Mouse (Mus musculus) liver, embryonic 12.5 days (tissue): ENCODE measurements around the gene Man2c1. TPM values are rescaled to one million over a fixed set of nuclear protein-coding genes. Genes with fewer than 3 reads are reported as not detected.

Experiments used
- ATAC-seq: fragments of 200-750 bp; cut with Nextera tagmentation; 2 replicates; pipeline ENCODE4 v1.8.0; 2017; ENCODE audit warnings: moderate number of reproducible peaks, mild to moderate bottlenecking, moderate library complexity
- H3K27ac ChIP-seq: fragments of 300-500 bp; sonication (generic); 2 replicates; pipeline ENCODE4 v1.5.1; 2016; ENCODE audit warnings: mild to moderate bottlenecking
- H3K27me3 ChIP-seq: fragments of 300-500 bp; sonication (generic); replicated peaks from 2 replicates; pipeline ENCODE4 v1.6.1; 2016; ENCODE audit warnings: mild to moderate bottlenecking, moderate library complexity
- H3K36me3 ChIP-seq: fragments of 300-500 bp; sonication (generic); 2 replicates; pipeline ENCODE4 v1.6.1; 2016; ENCODE audit warnings: mild to moderate bottlenecking, moderate library complexity
- H3K4me1 ChIP-seq: fragments of 300-500 bp; sonication (generic); 2 replicates; pipeline ENCODE4 v1.6.1; 2016
- H3K4me2 ChIP-seq: fragments of 300-500 bp; sonication (generic); 2 replicates; pipeline ENCODE4 v1.6.1; 2016; ENCODE audit warnings: mild to moderate bottlenecking, moderate library complexity
- H3K4me3 ChIP-seq: fragments of 300-500 bp; sonication (generic); 2 replicates; pipeline ENCODE4 v1.5.1; 2016; ENCODE audit warnings: mild to moderate bottlenecking, moderate library complexity
- H3K9ac ChIP-seq: fragments of 300-500 bp; sonication (generic); 2 replicates; pipeline ENCODE4 v1.6.1; 2016; ENCODE audit warnings: mild to moderate bottlenecking, moderate library complexity
- H3K9me3 ChIP-seq: fragments of 300-500 bp; sonication (generic); replicated peaks from 2 replicates; pipeline ENCODE4 v1.6.1; 2016; ENCODE audit warnings: mild to moderate bottlenecking, moderate library complexity
- WGBS: fragments of 180-500 bp; shearing (Covaris S2); methylation state at CpG from one replicate; pipeline ENCODE4 v1.1.7; 2016; ENCODE audit not compliant: insufficient replicate concordance; 5-methylcytosine and 5-hydroxymethylcytosine counted together
- polyA plus RNA-seq: library from polyadenylated mRNA; unstranded; fragments of >200 nt; fragmentation: Nextera tagmentation; extraction: Ambion mirVana; gene quantifications from 2 replicates; pipeline ENCODE4 v1.2.1, GENCODE M21; 2016

Man2c1 gene
- polyA plus RNA-seq = 31.5 and 35.4 TPM in 2 replicates

GRCm38 (mm10) chr9:57130577-57131433 is at the start of gene Man2c1:
TSS of gene Man2c1 (plus strand) at chr9:57130690.
- Histone ChIP-seq H3K4me3 (peak within 1 kb of the TSS; percentile 76), H3K9ac (peak within 1 kb of the TSS; percentile 83), H3K27ac (peak within 1 kb of the TSS; percentile 97), H3K4me2 (peak within 1 kb of the TSS; percentile 95), H3K36me3 (peaks cover 51% of the 10 kb centered on the region), H3K4me1 (peaks cover 20% of the 10 kb centered on the region), H3K9me3 (no peaks in the 10 kb centered on the region), H3K27me3 (no peaks in the 10 kb centered on the region)
- WGBS = under 1% methylated on average over 58 of the region's 58 CpGs
- ATAC-seq = peak; percentile 88

- ATAC-seq = no peak
Observed at GRCm38 (mm10) chr9:57082236-57082635, 48.3 kb upstream of the Man2c1 start.

GRCm38 (mm10) chr9:57117261-57117755 is 13.2 kb upstream of the Man2c1 start:
- Histone ChIP-seq H3K4me2 (no peak overlapping the region), H3K4me3 (no peak overlapping the region), H3K27me3 (no peaks in the 10 kb centered on the region), H3K4me1 (no peaks in the 10 kb centered on the region), H3K9me3 (no peaks in the 10 kb centered on the region), H3K36me3 (peaks cover 99% of the 10 kb centered on the region), H3K9ac (no peak overlapping the region), H3K27ac (no peak overlapping the region)
- 93% methylated on average over 13 of the region's 13 CpGs for WGBS
- ATAC-seq = no peak

More at GRCm38 (mm10) chr9:57082236-57082635, 48.3 kb upstream of the Man2c1 start:
- 82% methylated on average over 3 of the region's 3 CpGs for WGBS
- Histone ChIP-seq H3K27me3 (no peaks in the 10 kb centered on the region), H3K9me3 (no peaks in the 10 kb centered on the region), H3K36me3 (peaks cover 55% of the 10 kb centered on the region), H3K9ac (no peak overlapping the region), H3K4me3 (no peak overlapping the region), H3K4me1 (peaks cover 19% of the 10 kb centered on the region), H3K4me2 (no peak overlapping the region), H3K27ac (no peak overlapping the region)

GRCm38 (mm10) chr9:57129641-57130040 is 849 bp upstream of the Man2c1 start:
- Histone ChIP-seq H3K27ac (no peak overlapping the region), H3K9me3 (no peaks in the 10 kb centered on the region)

GRCm38 (mm10) chr9:57137246-57137645 is 6.8 kb downstream of the Man2c1 start:
- Histone ChIP-seq H3K4me1 (no peaks in the 10 kb centered on the region), H3K36me3 (peaks cover 81% of the 10 kb centered on the region), H3K27ac (no peak overlapping the region), H3K27me3 (no peaks in the 10 kb centered on the region), H3K4me2 (no peak overlapping the region), H3K9me3 (no peaks in the 10 kb centered on the region), H3K4me3 (no peak overlapping the region), H3K9ac (no peak overlapping the region)
- 76% methylated on average over 6 of the region's 6 CpGs for WGBS
- no peak for ATAC-seq

More at GRCm38 (mm10) chr9:57129641-57130040, 849 bp upstream of the Man2c1 start:
- Histone ChIP-seq H3K9ac (peak overlapping the region; percentile 83), H3K36me3 (peaks cover 50% of the 10 kb centered on the region), H3K4me1 (peaks cover 20% of the 10 kb centered on the region), H3K27me3 (no peaks in the 10 kb centered on the region), H3K4me2 (peak overlapping the region; percentile 95), H3K4me3 (peak overlapping the region; percentile 76)
- no peak for ATAC-seq

GRCm38 (mm10) chr9:57137777-57138176 is 7.3 kb downstream of the Man2c1 start:
- Histone ChIP-seq H3K4me2 (no peak overlapping the region), H3K9ac (no peak overlapping the region), H3K27ac (no peak overlapping the region), H3K4me1 (no peaks in the 10 kb centered on the region), H3K4me3 (no peak overlapping the region), H3K36me3 (peaks cover 87% of the 10 kb centered on the region), H3K27me3 (no peaks in the 10 kb centered on the region), H3K9me3 (no peaks in the 10 kb centered on the region)
- ATAC-seq = no peak
- WGBS = 76% methylated on average over 9 of the region's 9 CpGs

GRCm38 (mm10) chr9:57138507-57138906 is 8.0 kb downstream of the Man2c1 start:
- 88% methylated on average over 6 of the region's 6 CpGs for WGBS
- no peak for ATAC-seq

GRCm38 (mm10) chr9:57139110-57139509 is 8.6 kb downstream of the Man2c1 start:
- H3K4me1 ChIP-seq = no peaks in the 10 kb centered on the region
- 82% methylated on average over 9 of the region's 9 CpGs for WGBS
- no peak overlapping the region for H3K4me2 ChIP-seq
- no peak overlapping the region for H3K9ac ChIP-seq
- H3K4me3 ChIP-seq = no peak overlapping the region
- no peaks in the 10 kb centered on the region for H3K9me3 ChIP-seq
- no peak overlapping the region for H3K27ac ChIP-seq
- H3K36me3 ChIP-seq = peaks cover 88% of the 10 kb centered on the region
- ATAC-seq = no peak
- no peaks in the 10 kb centered on the region for H3K27me3 ChIP-seq

More at GRCm38 (mm10) chr9:57138507-57138906, 8.0 kb downstream of the Man2c1 start:
- Histone ChIP-seq H3K4me3 (no peak overlapping the region), H3K27ac (no peak overlapping the region), H3K4me1 (no peaks in the 10 kb centered on the region), H3K9ac (no peak overlapping the region), H3K4me2 (no peak overlapping the region), H3K27me3 (no peaks in the 10 kb centered on the region), H3K36me3 (peaks cover 90% of the 10 kb centered on the region), H3K9me3 (no peaks in the 10 kb centered on the region)

- no peak overlapping the region for H3K4me3 ChIP-seq
- no peaks in the 10 kb centered on the region for H3K4me1 ChIP-seq
- no peak overlapping the region for H3K4me2 ChIP-seq
- H3K9me3 ChIP-seq = no peaks in the 10 kb centered on the region
- H3K27ac ChIP-seq = no peak overlapping the region
- no peak overlapping the region for H3K9ac ChIP-seq
- no peak; the same call in 1 of the 2 replicates for ATAC-seq
- peaks cover 84% of the 10 kb centered on the region for H3K36me3 ChIP-seq
- WGBS = 83% methylated on average over 5 of the region's 5 CpGs
- H3K27me3 ChIP-seq = no peaks in the 10 kb centered on the region
Observed at GRCm38 (mm10) chr9:57139571-57139970, 9.1 kb downstream of the Man2c1 start.

GRCm38 (mm10) chr9:57141417-57142353 is 11.2 kb downstream of the Man2c1 start:
- Histone ChIP-seq H3K4me2 (no peak overlapping the region), H3K27ac (no peak overlapping the region), H3K4me1 (no peaks in the 10 kb centered on the region), H3K4me3 (no peak overlapping the region), H3K36me3 (peaks cover 64% of the 10 kb centered on the region), H3K9me3 (no peaks in the 10 kb centered on the region), H3K9ac (no peak overlapping the region), H3K27me3 (no peaks in the 10 kb centered on the region)
- WGBS = 74% methylated on average over 17 of the region's 17 CpGs
- ATAC-seq = no peak

GRCm38 (mm10) chr9:57143212-57143611 is 12.7 kb downstream of the Man2c1 start:
- peaks cover 11% of the 10 kb centered on the region for H3K4me1 ChIP-seq
- H3K9me3 ChIP-seq = no peaks in the 10 kb centered on the region
- H3K4me3 ChIP-seq = no peak overlapping the region
- H3K9ac ChIP-seq = no peak overlapping the region
- no peak overlapping the region for H3K27ac ChIP-seq
- ATAC-seq = no peak
- no peak overlapping the region for H3K4me2 ChIP-seq
- H3K27me3 ChIP-seq = no peaks in the 10 kb centered on the region
- peaks cover 49% of the 10 kb centered on the region for H3K36me3 ChIP-seq
- WGBS = 73% methylated on average over 11 of the region's 11 CpGs
